ENCODE assay signal across 8 mouse cellular contexts in genomic region chr2:91527147-91527486, GRCm38 (mm10). TPM values are rescaled to one million over a fixed set of nuclear protein-coding genes. Genes with fewer than 3 reads are reported as not detected.
A peak's percentile ranks its signal among the peaks of the same experiment; 100 is the strongest.
DNase-seq lines count a peak whose midpoint lies in the region; ATAC-seq and TF ChIP-seq lines count a peak whose summit lies in the region.

No protein-coding gene starts in this region.

- WGBS in neural tube, embryonic 11.5 days: under 1% methylated on average over 15 of the region's 15 CpGs
- WGBS in heart, embryonic 15.5 days: 1% methylated on average over 15 of the region's 15 CpGs
- under 1% methylated on average over 15 of the region's 15 CpGs for WGBS in limb, embryonic 15.5 days
- under 1% methylated on average over 15 of the region's 15 CpGs for WGBS in neural tube, embryonic 15.5 days

- in situ Hi-C loops in Patski (cut with MboI; ENCODE audit: low pct_unique_long_range_greater_than_20kb): no loop called here

- peak overlapping the region; percentile 47 for H3K4me2 ChIP-seq in neural tube, embryonic 11.5 days (ENCODE audit: low read depth)
- peak overlapping the region; percentile 70 for H3K4me2 ChIP-seq in heart, embryonic 15.5 days
- peak overlapping the region; percentile 68 for H3K4me2 ChIP-seq in limb, embryonic 15.5 days
- H3K4me2 ChIP-seq in neural tube, embryonic 15.5 days: peak overlapping the region; percentile 60

- H3K9ac ChIP-seq in neural tube, embryonic 11.5 days (ENCODE audit: low read length): peak overlapping the region; percentile 96
- H3K9ac ChIP-seq in heart, embryonic 15.5 days: peak overlapping the region; percentile 90
- H3K9ac ChIP-seq in limb, embryonic 15.5 days: peak overlapping the region; percentile 96
- H3K9ac ChIP-seq in neural tube, embryonic 15.5 days (replicated peaks): peak overlapping the region; percentile 98

- peak; percentile 58 for ATAC-seq in neural tube, embryonic 11.5 days (ENCODE audit: insufficient read depth, low FRiP score, low TSS enrichment)
- peak; percentile 45 for ATAC-seq in Patski
- peak; percentile 69; the same call in 1 of the 2 replicates for ATAC-seq in heart, embryonic 15.5 days (replicated peaks; ENCODE audit: insufficient number of reproducible peaks, insufficient read depth, low FRiP score, low read depth)
- ATAC-seq in limb, embryonic 15.5 days (ENCODE audit: insufficient number of reproducible peaks, low FRiP score, low TSS enrichment, low read depth): peak; percentile 21; the same call in 1 of the 2 replicates
- peak; percentile 82; the same call in 1 of the 2 replicates for ATAC-seq in neural tube, embryonic 15.5 days (ENCODE audit: low FRiP score)

- H3K4me3 ChIP-seq in neural tube, embryonic 11.5 days (ENCODE audit: low read depth, low read length): peak overlapping the region; percentile 98
- H3K4me3 ChIP-seq in heart, embryonic 15.5 days: peak overlapping the region; percentile 93
- H3K4me3 ChIP-seq in limb, embryonic 15.5 days: peak overlapping the region; percentile 95
- H3K4me3 ChIP-seq in neural tube, embryonic 15.5 days (replicated peaks): peak overlapping the region; percentile 94

- peaks cover 3% of the 10 kb centered on the region; the same call in 1 of the 2 replicates for H3K36me3 ChIP-seq in neural tube, embryonic 11.5 days (ENCODE audit: control insufficient read depth, insufficient read depth, low read length)
- peaks cover 11% of the 10 kb centered on the region for H3K36me3 ChIP-seq in heart, embryonic 15.5 days
- peaks cover 4% of the 10 kb centered on the region; the same call in 1 of the 2 replicates for H3K36me3 ChIP-seq in limb, embryonic 15.5 days
- H3K36me3 ChIP-seq in neural tube, embryonic 15.5 days: no peaks in the 10 kb centered on the region

- no peak for DNase-seq in neural tube, embryonic 11.5 days (ENCODE audit: low spot score)
- no peak for DNase-seq in neural tube, embryonic 10.5 days (ENCODE audit: extremely low spot score, low spot score)
- DNase-seq in Patski (ENCODE audit: low read depth, low spot score): no peak
- DNase-seq in cerebellum, adult 18-20 months: peak; percentile 63 to 67
- DNase-seq in thymus, postnatal 14 days: no peak

- no peak for TF ChIP-seq CTCF in Patski (IDR thresholded peaks at IDR 0.05)

- POLR2A ChIA-PET in Patski (lab: Charles Lee): interaction anchor here (0.5 kb wide), 1 partner anchor 246 kb away, joined by 3 read pairs; no protein-coding TSS in a partner anchor

- no peaks in the 10 kb centered on the region for H3K4me1 ChIP-seq in neural tube, embryonic 11.5 days (ENCODE audit: control insufficient read depth, insufficient read depth, low read length)
- peaks cover 4% of the 10 kb centered on the region for H3K4me1 ChIP-seq in heart, embryonic 15.5 days (replicated peaks)
- peaks cover 7% of the 10 kb centered on the region; the same call in 1 of the 2 replicates for H3K4me1 ChIP-seq in limb, embryonic 15.5 days
- H3K4me1 ChIP-seq in neural tube, embryonic 15.5 days: peaks cover 14% of the 10 kb centered on the region

- no peaks in the 10 kb centered on the region for H3K27me3 ChIP-seq in neural tube, embryonic 11.5 days (ENCODE audit: control insufficient read depth, insufficient read depth, low read length)
- no peaks in the 10 kb centered on the region for H3K27me3 ChIP-seq in Patski
- H3K27me3 ChIP-seq in heart, embryonic 15.5 days: no peaks in the 10 kb centered on the region
- no peaks in the 10 kb centered on the region for H3K27me3 ChIP-seq in limb, embryonic 15.5 days
- no peaks in the 10 kb centered on the region for H3K27me3 ChIP-seq in neural tube, embryonic 15.5 days (replicated peaks)

- peak overlapping the region; percentile 77 for H3K27ac ChIP-seq in neural tube, embryonic 11.5 days (ENCODE audit: low read depth, low read length)
- H3K27ac ChIP-seq in heart, embryonic 15.5 days: peak overlapping the region; percentile 84
- H3K27ac ChIP-seq in limb, embryonic 15.5 days: peak overlapping the region; percentile 87
- H3K27ac ChIP-seq in neural tube, embryonic 15.5 days (replicated peaks): peak overlapping the region; percentile 87

- no peaks in the 10 kb centered on the region for H3K9me3 ChIP-seq in neural tube, embryonic 11.5 days (ENCODE audit: control insufficient read depth, low read length)
- no peaks in the 10 kb centered on the region for H3K9me3 ChIP-seq in heart, embryonic 15.5 days (replicated peaks)
- no peaks in the 10 kb centered on the region for H3K9me3 ChIP-seq in limb, embryonic 15.5 days
- no peaks in the 10 kb centered on the region for H3K9me3 ChIP-seq in neural tube, embryonic 15.5 days (replicated peaks)

- CTCF ChIA-PET in Patski (lab: Charles Lee): interaction anchor here (0.9 kb wide), 1 partner anchor 29 kb away, joined by 3 read pairs; no protein-coding TSS in a partner anchor

RNA-seq across cellular contexts. Expression of gene Ckap5, which starts 0.6 kb away (rescaled TPM):
- polyA plus RNA-seq in neural tube, embryonic 11.5 days (2014; fragmentation: Nextera tagmentation; extraction: Ambion mirVana): 131 TPM in 2 replicates
- polyA plus RNA-seq in Patski (2021): 58.1 TPM
- 59.9 and 65.8 TPM in 2 replicates for polyA plus RNA-seq in heart, embryonic 15.5 days (2015; fragmentation: Nextera tagmentation; extraction: Ambion mirVana)
- 75.2 and 78.4 TPM in 2 replicates for polyA plus RNA-seq in limb, embryonic 15.5 days (2015; fragmentation: Nextera tagmentation; extraction: Ambion mirVana)
- 95.3 and 98.4 TPM in 2 replicates for polyA plus RNA-seq in neural tube, embryonic 15.5 days (2015; fragmentation: Nextera tagmentation; extraction: Ambion mirVana)

Comparison
In these comparisons a context has a peak if more than half of its experiments do, and no peak if none do; other contexts are left out.
1. ATAC-seq: peak in every context shown above with its lines; median percentile 82 in neural tube, embryonic 15.5 days; 69 in heart, embryonic 15.5 days; 58 in neural tube, embryonic 11.5 days; 45 in Patski; 21 in limb, embryonic 15.5 days.
2. DNase-seq: peak in cerebellum, adult 18-20 months (2 of 2); none in neural tube, embryonic 11.5 days (single experiment), neural tube, embryonic 10.5 days (single experiment), Patski (single experiment) and thymus, postnatal 14 days (single experiment).
3. Peak in every context shown above with its lines, with median percentiles within 50 percentile points of each other: H3K27ac ChIP-seq, H3K4me2 ChIP-seq, H3K4me3 ChIP-seq and H3K9ac ChIP-seq.